Mouse (Mus musculus) hindbrain, embryonic 11.5 days (tissue): Measurements from ENCODE around the gene Lbx1. TPM values are rescaled to one million over a fixed set of nuclear protein-coding genes. Genes with fewer than 3 reads are reported as not detected.

Experiments used
- ATAC-seq: fragments of 200-750 bp; cut with Nextera tagmentation; 2 replicates; pipeline ENCODE4 v1.8.0; 2017; ENCODE audit warnings: mild to moderate bottlenecking, moderate TSS enrichment, moderate library complexity; ENCODE audit not compliant: low FRiP score
- DNase-seq: peaks from one replicate; pipeline ENCODE4 v3.0.0-alpha.2; 2015; ENCODE audit warnings: low spot score
- H3K27ac ChIP-seq: fragments of 300-500 bp; sonication (generic); 2 replicates; pipeline ENCODE4 v1.5.1; 2014; ENCODE audit warnings: mild to moderate bottlenecking, low read depth, low read length
- H3K27me3 ChIP-seq: fragments of 300-500 bp; sonication (generic); 2 replicates; pipeline ENCODE4 v1.6.1; 2014; ENCODE audit warnings: mild to moderate bottlenecking, low read length, moderate library complexity, mixed read lengths; ENCODE audit not compliant: control insufficient read depth, insufficient read depth
- H3K36me3 ChIP-seq: fragments of 300-500 bp; sonication (generic); 2 replicates; pipeline ENCODE4 v1.6.1; 2014; ENCODE audit warnings: mild to moderate bottlenecking, low read length, moderate library complexity, mixed read lengths; ENCODE audit not compliant: control insufficient read depth, insufficient read depth
- H3K4me1 ChIP-seq: fragments of 300-500 bp; sonication (generic); replicated peaks from 2 replicates; pipeline ENCODE4 v1.6.1; 2014; ENCODE audit warnings: low read length, mixed read lengths; ENCODE audit not compliant: control insufficient read depth, insufficient read depth
- H3K4me2 ChIP-seq: fragments of 300-500 bp; sonication (generic); replicated peaks from 2 replicates; pipeline ENCODE4 v1.6.1; 2014; ENCODE audit warnings: mild to moderate bottlenecking, low read depth, low read length
- H3K4me3 ChIP-seq: fragments of 300-500 bp; sonication (generic); 2 replicates; pipeline ENCODE4 v1.5.1; 2014; ENCODE audit warnings: low read depth, low read length
- H3K9ac ChIP-seq: fragments of 300-500 bp; sonication (generic); 2 replicates; pipeline ENCODE4 v1.6.1; 2014; ENCODE audit warnings: low read depth, low read length
- H3K9me3 ChIP-seq: fragments of 300-500 bp; sonication (generic); 2 replicates; pipeline ENCODE4 v1.6.1; 2016; ENCODE audit warnings: low read length; ENCODE audit not compliant: control insufficient read depth
- WGBS: fragments of 180-500 bp; shearing (Covaris S2); extraction: QIAGEN DNeasy Blood & Tissue Kit; methylation state at CpG from one replicate; pipeline ENCODE4 v1.1.7; 2014; 5-methylcytosine and 5-hydroxymethylcytosine counted together
- polyA plus RNA-seq: library from polyadenylated mRNA; unstranded; fragments of >200 nt; fragmentation: Nextera tagmentation; extraction: Ambion mirVana; gene quantifications from 2 replicates; pipeline ENCODE4 v1.2.1, GENCODE M21; 2014

Gene Lbx1
- polyA plus RNA-seq, 1 experiment from 2014 or later = 7.6 TPM

DNA sequence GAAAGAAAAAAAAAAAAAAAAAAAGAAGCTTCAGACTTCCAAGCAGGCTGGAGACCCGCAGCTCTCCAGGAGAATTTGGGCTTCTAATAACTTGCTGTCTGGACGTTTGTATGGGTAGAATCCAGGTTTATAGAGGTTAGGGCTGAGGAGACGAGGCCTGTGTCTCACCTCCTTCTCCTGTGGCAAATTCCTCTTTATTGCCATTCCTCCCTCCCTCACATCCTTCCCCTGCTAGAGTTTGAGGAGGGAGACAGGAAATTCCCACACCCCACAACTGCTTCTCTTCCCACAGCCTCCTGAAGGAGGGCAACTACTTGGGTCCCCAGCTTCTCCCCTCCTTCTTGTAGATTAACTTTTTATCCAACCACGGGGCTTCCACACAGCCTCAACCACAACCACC lies 20.2 kb downstream of the Lbx1 start:
- 84% methylated on average over 4 of the region's 4 CpGs for WGBS
- no peak for DNase-seq

DNA sequence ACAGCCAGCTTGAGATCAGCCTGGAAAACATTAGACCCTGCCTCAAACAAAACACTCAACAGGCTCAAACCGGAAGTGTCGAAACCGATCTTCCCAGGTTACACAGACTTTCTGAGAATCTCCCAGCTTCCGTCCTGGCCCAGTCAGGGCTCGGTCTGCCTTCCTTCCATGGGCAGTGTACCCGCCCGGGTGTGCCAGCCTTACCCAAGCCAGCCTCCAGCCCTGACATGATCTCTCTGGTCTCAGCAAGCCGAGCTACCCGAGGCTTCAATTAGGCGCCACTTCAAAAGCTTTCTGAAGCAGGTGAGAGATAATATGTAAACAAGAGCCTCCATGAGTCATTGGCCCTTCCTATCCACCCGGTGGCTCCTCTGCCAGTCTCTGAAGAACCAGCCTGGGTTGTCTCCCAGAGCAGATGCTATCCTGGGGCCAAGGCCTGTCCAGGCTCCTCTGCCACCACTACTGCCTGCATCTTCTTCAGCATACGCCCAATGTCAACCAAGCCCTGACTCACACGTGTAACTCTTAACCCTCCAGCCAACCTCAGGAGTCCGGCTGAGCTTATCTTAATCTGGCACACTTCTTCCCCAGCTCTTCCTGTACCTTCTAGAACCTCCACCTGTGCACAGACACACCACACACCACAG lies 25.7 kb downstream of the Lbx1 start:
- Histone ChIP-seq H3K36me3 (no peaks in the 10 kb centered on the region), H3K4me2 (no peak overlapping the region), H3K4me1 (no peaks in the 10 kb centered on the region), H3K9me3 (no peaks in the 10 kb centered on the region), H3K27ac (no peak overlapping the region), H3K4me3 (no peak overlapping the region), H3K27me3 (peaks cover 13% of the 10 kb centered on the region), H3K9ac (no peak overlapping the region)
- no peak for DNase-seq
- 84% methylated on average over 14 of the region's 14 CpGs for WGBS
- no peak for ATAC-seq

More for the DNA sequence above, 20.2 kb downstream of the Lbx1 start:
- no peaks in the 10 kb centered on the region for H3K9me3 ChIP-seq
- H3K4me3 ChIP-seq = no peak overlapping the region
- H3K9ac ChIP-seq = no peak overlapping the region
- no peaks in the 10 kb centered on the region for H3K36me3 ChIP-seq
- H3K27ac ChIP-seq = no peak overlapping the region
- H3K4me1 ChIP-seq = no peaks in the 10 kb centered on the region
- no peak overlapping the region for H3K4me2 ChIP-seq
- peaks cover 12% of the 10 kb centered on the region for H3K27me3 ChIP-seq
- no peak for ATAC-seq

DNA sequence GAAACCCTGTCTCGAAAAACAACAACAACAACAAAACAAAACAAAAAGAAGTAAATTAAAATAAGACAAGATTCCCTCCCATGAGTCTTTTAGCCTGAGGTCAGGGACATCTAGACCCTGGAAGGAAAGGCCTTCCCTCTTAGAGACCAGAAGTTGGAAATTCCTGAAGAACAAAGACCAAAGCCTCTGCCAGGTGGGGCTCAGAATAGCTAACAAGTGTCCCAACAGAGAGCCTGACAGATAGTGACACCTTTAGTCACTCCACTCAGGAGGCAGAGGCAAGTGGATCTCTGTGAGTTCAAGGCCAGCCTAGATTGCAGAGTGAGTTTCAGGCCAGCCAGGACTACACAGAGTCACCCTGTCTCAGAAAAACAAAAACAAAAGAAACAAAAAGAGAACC lies 26.4 kb downstream of the Lbx1 start:
- 68% methylated on average over 1 of the region's 1 CpGs for WGBS
- no peak overlapping the region for H3K4me3 ChIP-seq
- peaks cover 13% of the 10 kb centered on the region for H3K27me3 ChIP-seq
- H3K9me3 ChIP-seq = no peaks in the 10 kb centered on the region
- no peak overlapping the region for H3K27ac ChIP-seq
- H3K9ac ChIP-seq = no peak overlapping the region
- H3K4me2 ChIP-seq = no peak overlapping the region
- DNase-seq (no peak), ATAC-seq (no peak)
- no peaks in the 10 kb centered on the region for H3K36me3 ChIP-seq
- H3K4me1 ChIP-seq = no peaks in the 10 kb centered on the region

DNA sequence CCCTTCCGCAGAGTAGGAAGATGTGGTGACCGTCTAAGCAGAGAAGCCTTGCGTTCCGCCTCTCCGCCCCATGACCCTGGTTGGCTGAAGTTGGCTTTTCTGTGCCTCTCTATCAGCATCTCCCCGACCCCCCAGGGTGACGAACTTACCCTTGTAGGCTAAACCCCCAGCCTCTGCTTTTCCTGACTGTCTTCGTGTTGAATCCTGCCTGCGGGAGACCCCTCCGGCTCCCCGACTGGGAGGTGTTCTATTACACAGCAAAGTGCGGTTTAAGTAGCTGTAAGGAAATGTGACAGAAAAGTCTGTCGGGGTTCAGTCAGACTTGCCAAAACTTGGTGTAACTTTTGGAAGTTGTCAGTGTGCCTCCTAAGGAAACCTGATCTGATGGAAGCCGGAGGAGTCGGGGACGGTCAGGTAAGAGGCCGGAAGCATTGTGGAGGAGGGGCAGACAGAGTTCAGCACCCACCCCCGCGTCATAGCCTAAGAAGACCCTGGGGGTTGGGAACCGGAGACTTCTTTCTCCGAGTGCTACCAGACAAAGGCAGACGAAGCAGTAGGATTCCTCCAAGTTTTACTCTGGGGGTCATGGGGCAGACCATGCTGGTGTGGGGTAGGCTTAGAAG lies 27.1 kb downstream of the Lbx1 start:
- Histone ChIP-seq H3K27me3 (peaks cover 13% of the 10 kb centered on the region), H3K9ac (no peak overlapping the region), H3K4me1 (no peaks in the 10 kb centered on the region), H3K9me3 (no peaks in the 10 kb centered on the region), H3K4me3 (no peak overlapping the region), H3K4me2 (0 out of 2 replicates have a peak overlapping the region, but pooled peaks have one; percentile 11), H3K27ac (no peak overlapping the region), H3K36me3 (no peaks in the 10 kb centered on the region)
- DNase-seq (peak; percentile 32), ATAC-seq (no peak)
- WGBS = 17% methylated on average over 22 of the region's 22 CpGs

DNA sequence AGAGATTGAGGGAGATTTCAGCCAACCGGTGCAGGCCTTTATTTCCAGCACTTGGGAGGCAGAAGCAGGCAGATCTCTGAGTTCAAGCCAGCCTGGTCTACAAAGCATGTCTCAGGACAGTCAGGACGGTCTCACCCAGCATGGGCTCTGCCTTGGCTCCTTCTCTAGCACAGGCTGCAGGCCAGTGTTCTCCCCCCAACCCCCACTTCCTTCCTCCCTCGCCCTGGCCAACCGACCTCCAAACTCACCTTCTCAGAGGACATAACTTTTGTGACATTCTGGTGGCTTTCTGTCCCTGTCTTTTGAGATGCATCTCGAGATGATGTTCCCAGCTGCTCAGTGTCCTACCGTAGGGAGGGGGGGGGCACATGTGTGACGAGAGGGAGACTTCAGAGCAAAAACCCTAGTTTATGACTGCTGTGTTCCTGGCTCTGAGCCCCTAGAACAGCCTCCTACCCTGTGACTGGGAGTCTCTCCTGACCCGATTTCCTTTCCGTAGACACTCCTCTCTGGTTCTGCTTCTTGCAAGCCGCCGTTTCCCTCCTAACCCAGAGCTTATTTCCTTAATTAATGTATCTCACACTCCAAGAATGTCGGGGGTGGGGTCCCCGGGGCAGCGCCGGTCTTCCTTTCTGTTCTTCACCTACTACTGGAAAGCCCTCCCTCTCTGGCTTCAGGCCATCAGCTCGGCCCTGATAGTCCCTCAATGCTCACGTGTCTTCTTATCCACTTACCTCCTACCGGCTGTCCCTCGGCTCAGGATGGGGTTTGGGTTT lies 27.8 kb downstream of the Lbx1 start:
- no peak for DNase-seq
- Histone ChIP-seq H3K36me3 (no peaks in the 10 kb centered on the region), H3K9ac (no peak overlapping the region), H3K27me3 (peaks cover 13% of the 10 kb centered on the region), H3K4me1 (no peaks in the 10 kb centered on the region), H3K4me2 (0 out of 2 replicates have a peak overlapping the region, but pooled peaks have one; percentile 11), H3K4me3 (no peak overlapping the region), H3K9me3 (no peaks in the 10 kb centered on the region), H3K27ac (no peak overlapping the region)
- 39% methylated on average over 19 of the region's 19 CpGs for WGBS
- ATAC-seq = no peak

DNA sequence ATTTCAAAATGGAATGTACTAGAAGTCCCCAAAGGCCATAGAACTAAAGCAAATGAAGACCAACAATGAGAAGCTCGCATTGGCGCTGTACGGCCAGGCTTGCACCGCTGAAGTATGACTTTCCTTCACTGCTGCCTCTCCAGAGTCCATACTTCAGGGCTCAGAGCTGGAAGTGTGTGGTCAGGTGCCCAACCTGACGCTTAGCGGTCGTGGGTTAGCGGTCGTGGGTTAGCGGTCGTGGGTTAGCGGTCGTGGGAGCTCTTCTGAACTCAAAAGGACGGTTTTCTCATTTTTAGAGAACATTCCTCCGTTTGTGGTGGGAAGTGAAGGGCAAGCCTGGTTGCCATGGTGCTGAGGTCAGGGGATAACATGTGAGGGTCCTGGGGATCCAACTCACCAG lies 28.5 kb downstream of the Lbx1 start:
- Histone ChIP-seq H3K36me3 (no peaks in the 10 kb centered on the region), H3K4me3 (no peak overlapping the region), H3K9ac (no peak overlapping the region), H3K9me3 (no peaks in the 10 kb centered on the region), H3K27me3 (peaks cover 13% of the 10 kb centered on the region), H3K4me1 (no peaks in the 10 kb centered on the region), H3K27ac (no peak overlapping the region), H3K4me2 (no peak overlapping the region)
- DNase-seq (no peak), ATAC-seq (no peak)
- WGBS = 94% methylated on average over 15 of the region's 15 CpGs

DNA sequence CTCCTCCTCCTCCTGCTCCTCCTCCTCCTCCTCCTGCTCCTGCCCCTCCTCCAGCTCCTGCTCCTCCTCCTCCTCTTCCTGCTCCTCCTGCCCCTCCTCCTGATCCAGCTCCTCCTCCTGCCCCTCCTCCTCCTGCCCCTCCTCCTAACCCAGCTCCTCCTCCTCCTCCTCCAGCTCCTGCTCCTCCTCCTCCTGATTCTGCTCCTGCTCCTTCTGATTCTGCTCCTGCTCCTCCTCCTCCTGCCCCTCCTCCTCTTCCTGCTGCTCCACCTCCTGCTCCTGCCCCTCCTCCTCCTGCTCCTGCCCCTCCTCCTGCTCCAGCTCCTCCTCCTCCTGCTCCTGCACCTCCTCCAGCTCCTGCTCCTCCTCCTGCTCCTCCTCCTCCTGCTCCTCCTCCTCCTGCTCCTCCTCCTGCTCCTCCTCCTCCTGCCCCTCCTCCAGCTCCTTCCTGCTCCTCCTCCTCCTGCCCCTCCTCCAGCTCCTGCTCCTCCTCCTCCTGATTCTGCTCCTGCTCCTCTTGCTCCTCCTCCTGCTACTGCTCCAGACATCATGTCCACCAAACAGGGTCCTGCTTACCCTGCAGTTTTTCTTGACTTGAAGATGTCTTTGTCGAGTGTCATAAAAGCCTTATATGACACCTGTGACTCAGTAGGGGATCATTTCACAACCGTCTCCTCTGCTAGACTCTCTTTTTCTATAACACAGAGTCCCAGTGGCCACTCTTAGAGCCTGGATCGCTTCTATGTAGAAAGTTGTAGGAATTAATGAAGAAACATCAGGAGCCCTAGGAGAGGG lies 30.1 kb downstream of the Lbx1 start:
- H3K4me2 ChIP-seq = no peak overlapping the region
- no peaks in the 10 kb centered on the region for H3K4me1 ChIP-seq
- no peak overlapping the region for H3K27ac ChIP-seq
- H3K27me3 ChIP-seq = peaks cover 13% of the 10 kb centered on the region
- 85% methylated on average over 3 of the region's 3 CpGs for whole genome bisulfite sequencing
- H3K4me3 ChIP-seq = no peak overlapping the region
- no peak for DNase-seq
- no peak for ATAC-seq
- H3K9ac ChIP-seq = no peak overlapping the region
- no peaks in the 10 kb centered on the region for H3K36me3 ChIP-seq
- H3K9me3 ChIP-seq = no peaks in the 10 kb centered on the region

DNA sequence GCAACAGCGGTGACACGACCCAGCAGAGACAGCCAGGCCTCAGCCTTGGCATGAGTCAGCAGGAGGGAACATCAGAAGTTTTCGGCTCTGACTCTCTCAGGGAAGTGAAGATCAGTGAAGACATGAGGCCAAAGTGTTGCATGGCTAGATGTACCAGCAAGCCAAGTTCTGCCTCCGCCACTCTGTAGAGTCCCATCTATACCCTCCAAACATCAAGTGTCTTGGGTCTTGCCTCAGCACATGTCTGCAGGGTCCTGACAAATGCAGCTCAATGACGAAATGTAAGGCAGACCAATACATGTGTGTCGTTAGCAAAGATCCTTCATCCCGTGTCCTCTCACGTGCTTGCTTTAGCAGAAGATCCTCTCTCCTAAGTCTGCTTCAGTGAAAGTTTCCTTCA lies 38.6 kb downstream of the Lbx1 start:
- whole genome bisulfite sequencing = 87% methylated on average over 8 of the region's 8 CpGs
- H3K4me2 ChIP-seq = no peak overlapping the region
- no peaks in the 10 kb centered on the region for H3K9me3 ChIP-seq
- H3K27ac ChIP-seq = no peak overlapping the region
- H3K9ac ChIP-seq = no peak overlapping the region
- H3K4me1 ChIP-seq = no peaks in the 10 kb centered on the region
- no peaks in the 10 kb centered on the region for H3K27me3 ChIP-seq
- no peak for DNase-seq
- no peaks in the 10 kb centered on the region for H3K36me3 ChIP-seq
- no peak overlapping the region for H3K4me3 ChIP-seq
- no peak for ATAC-seq
